Mouse (Mus musculus) T-helper 2 cell (primary cell): Measurements from ENCODE around the gene Nav2.

Experiments used
- in situ Hi-C: fragments of 300-600 bp; cut with MboI, MseI; formaldehyde crosslinking; loops from one replicate; pipeline ENCODE4 v1.15.1; 2025; ENCODE audit warnings: high pct_unique_total_duplicates

Nav2 gene

GRCm38 (mm10) chr7:48908521-48909341 lies at the start of gene Nav2:
TSS of gene Nav2 (plus strand) at chr7:48908716.
- in situ Hi-C loops = no loop called here

- in situ Hi-C loops = loop anchor here (25.0 kb wide), 1 partner anchor 928 kb away; the partner anchor contains the start of gene Prmt3
These were observed 49.2 kb upstream of the Nav2 start for GRCm38 (mm10) chr7:48859362-48859761.

DNA sequence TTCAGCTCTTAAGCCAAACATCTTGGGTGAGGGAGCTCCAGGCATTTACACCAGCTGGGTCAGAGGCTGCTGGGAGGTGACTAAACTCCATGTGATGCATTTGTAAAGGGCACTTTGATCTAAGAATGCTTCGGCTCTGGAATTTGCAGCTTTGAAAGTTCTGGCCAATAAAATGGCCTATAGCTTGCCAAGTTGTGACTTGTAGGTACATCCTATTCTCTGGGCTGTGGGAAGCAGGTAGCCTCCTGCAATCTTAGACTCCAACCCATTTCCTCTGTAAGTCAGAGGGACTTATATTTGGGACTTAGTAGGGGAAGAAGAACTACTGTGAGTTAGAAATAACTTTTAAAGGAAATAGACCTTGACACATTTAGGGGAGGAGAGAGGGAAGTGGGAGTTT lies 47.6 kb upstream of the Nav2 start:
- in situ Hi-C loops = loop anchor here (25.0 kb wide), 1 partner anchor 926 kb away; the partner anchor contains the start of gene Prmt3

- in situ Hi-C loops = loop anchor here (25.0 kb wide), 1 partner anchor 926 kb away; the partner anchor contains the start of gene Prmt3
These were observed 46.7 kb upstream of the Nav2 start for GRCm38 (mm10) chr7:48861796-48862195.

- in situ Hi-C loops = loop anchor here (25.0 kb wide), 1 partner anchor 923 kb away; the partner anchor contains the start of gene Prmt3
These were observed 44.3 kb upstream of the Nav2 start for GRCm38 (mm10) chr7:48864199-48864598.

GRCm38 (mm10) chr7:48864671-48865458 lies 43.7 kb upstream of the Nav2 start:
- in situ Hi-C loops = loop anchor here (25.0 kb wide), 1 partner anchor 922 kb away; the partner anchor contains the start of gene Prmt3

GRCm38 (mm10) chr7:48867576-48867975 lies 40.9 kb upstream of the Nav2 start:
- in situ Hi-C loops = loop anchor here (25.0 kb wide), 1 partner anchor 920 kb away; the partner anchor contains the start of gene Prmt3

GRCm38 (mm10) chr7:48870144-48870543 lies 38.4 kb upstream of the Nav2 start:
- in situ Hi-C loops = loop anchor here (10.0 to 25.0 kb wide), 2 partner anchors 55 to 917 kb away; partner anchors contain the start of gene Prmt3

- in situ Hi-C loops = loop anchor here (10.0 to 25.0 kb wide), 2 partner anchors 56 to 917 kb away; partner anchors contain the start of gene Prmt3
These were observed 37.8 kb upstream of the Nav2 start for GRCm38 (mm10) chr7:48870579-48871180.

DNA sequence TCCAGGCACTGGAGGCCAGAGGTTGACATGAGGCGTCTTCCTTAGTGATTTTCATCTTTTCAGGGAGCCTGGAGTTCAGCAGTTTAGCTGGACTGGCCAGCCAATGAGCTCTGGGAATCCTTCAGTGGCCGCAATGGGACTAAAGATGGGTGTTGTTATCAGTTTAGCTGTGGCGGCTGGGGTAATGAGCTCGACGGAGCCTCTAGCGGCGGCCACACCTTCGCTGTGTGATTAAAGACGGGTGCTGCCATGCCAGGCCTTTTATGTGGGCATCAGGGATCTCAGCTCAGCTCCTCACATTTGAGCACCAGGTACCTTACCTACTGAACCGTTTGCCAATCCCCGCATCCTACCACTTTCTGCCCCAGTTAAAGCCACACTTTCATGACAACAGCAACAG lies 37.2 kb upstream of the Nav2 start:
- in situ Hi-C loops = loop anchor here (10.0 to 25.0 kb wide), 2 partner anchors 56 to 916 kb away; partner anchors contain the start of gene Prmt3

GRCm38 (mm10) chr7:48875096-48875495 lies 33.4 kb upstream of the Nav2 start:
- in situ Hi-C loops = loop anchor here (10.0 kb wide), 1 partner anchor 60 kb away; no protein-coding TSS in a partner anchor

DNA sequence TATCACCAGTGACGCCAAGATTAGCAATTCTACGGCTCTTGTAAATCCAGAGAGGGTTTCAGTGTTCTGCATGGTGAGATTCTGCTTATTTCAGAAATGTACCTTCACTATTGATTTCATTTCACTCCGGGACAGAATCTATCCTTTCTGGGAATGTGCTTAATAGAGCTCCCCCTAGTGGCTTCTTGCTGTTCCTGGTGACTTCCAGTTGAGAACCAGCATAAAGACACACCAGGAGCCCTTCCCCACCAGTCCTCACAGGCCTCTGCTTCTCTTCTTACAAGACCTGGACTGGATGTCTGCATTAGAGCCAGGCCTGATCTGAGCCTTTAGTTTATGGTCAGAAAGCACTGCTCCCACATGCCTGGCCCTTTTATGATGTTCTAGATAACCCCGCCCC lies 32.0 kb upstream of the Nav2 start:
- in situ Hi-C loops = loop anchor here (10.0 kb wide), 1 partner anchor 62 kb away; no protein-coding TSS in a partner anchor

GRCm38 (mm10) chr7:48877786-48878390 lies 30.6 kb upstream of the Nav2 start:
- in situ Hi-C loops = loop anchor here (10.0 kb wide), 1 partner anchor 63 kb away; no protein-coding TSS in a partner anchor

GRCm38 (mm10) chr7:48879574-48879973 lies 28.9 kb upstream of the Nav2 start:
- in situ Hi-C loops = loop anchor here (10.0 kb wide), 1 partner anchor 65 kb away; no protein-coding TSS in a partner anchor

DNA sequence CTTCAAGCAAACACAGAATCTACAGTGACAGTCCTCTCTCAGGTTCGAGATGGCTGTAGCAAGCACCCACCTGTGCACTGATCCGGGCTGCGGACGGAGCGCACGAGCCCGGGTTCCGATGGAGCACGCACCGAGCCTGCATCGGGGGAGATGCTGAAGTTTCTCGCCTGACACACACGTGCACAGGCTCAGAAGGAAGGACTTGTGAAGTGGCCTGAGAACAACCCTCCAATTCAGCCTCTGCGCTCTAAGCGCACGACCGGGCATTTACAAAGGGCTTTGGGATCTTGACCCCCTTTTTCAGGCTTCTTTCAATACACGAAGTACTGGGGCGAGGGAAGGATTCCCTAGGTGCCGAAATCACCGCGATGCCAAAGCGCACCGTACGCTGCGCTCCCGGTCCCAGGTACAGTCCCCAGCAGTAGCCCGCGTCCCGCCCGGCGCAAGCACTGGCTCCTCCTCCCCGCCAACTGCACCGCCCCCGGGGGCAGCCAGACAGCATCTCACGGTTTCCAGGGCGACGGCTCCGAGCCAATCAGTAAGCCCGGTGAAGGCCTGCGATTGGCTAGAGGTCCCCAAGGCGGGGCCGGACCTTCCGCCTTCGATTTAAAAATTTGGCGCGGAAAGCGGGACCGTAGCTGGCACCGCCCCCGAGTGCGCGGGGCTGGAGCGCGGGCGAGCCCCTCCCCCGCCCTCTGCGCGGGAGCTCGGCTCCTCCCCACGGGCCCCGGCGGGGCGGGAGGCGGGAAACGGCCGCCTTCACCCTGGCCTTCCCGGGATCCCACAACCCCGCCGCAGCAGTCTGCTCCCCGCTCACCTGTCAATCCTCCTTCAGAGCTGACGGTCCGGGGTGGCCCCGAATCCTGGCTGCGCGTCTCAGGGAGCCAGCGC lies 27.7 kb upstream of the Nav2 start:
- in situ Hi-C loops = no loop called here

DNA sequence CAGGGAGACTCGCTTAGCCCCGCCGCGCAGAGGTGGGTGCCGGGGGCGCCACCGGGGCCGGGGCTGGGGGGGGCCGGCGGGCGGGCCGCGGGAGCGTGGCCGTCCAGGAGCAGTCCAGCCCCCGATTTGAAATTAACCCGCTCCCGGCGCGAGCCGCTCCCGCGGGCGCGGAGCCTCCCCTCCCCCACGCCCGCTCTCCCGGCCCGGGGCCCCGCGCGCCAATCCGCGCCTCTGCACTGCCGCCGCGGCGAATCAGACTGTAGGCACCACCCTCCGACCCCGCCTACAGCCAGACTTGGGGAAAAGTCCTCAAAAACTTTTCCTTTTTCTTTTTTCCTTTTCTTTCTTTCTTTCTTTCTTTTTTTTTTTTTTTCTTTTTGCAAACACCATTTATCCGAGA lies 27.0 kb upstream of the Nav2 start, which contains the start of gene E2f8:
Gene E2f8 (minus strand): TSS at position 111 of the 400 bp plus-strand sequence.
- in situ Hi-C loops = no loop called here

- in situ Hi-C loops = no loop called here
These were observed 26.4 kb upstream of the Nav2 start for GRCm38 (mm10) chr7:48881971-48882609.

DNA sequence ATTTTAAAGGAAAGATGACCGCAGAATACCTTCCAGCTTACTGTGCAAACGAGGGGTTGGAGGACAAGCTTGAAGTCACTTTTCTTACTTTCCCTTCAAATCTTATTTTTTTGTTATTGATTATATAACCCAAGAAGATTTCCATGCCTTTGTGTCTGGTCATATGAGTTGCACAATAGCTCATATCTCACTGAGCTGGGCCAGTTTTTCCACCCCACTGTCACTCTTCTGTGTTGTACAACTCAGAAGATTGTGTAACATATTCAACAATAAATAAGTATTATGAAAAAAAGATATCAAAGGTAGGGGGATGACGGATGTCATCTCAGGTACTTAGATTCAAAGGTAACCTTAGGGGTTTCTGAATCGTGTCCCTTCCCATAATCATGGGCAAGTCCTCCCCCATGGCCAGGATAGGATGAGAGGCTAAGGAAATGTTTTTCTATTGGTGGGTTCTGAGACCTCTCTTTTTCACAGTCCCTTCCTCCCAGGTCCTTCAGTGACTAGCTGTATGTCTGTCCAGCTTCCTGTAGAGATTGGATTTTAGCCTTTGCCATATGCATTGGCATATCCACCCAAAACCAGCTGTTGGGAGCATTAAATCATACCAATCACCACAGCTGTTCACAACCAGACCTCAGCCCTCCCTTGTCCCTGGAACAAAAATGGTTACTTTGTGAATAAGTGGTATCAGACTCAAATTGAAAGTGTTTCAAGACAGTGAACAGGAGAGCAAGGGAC lies 24.8 kb upstream of the Nav2 start:
- in situ Hi-C loops = no loop called here

DNA sequence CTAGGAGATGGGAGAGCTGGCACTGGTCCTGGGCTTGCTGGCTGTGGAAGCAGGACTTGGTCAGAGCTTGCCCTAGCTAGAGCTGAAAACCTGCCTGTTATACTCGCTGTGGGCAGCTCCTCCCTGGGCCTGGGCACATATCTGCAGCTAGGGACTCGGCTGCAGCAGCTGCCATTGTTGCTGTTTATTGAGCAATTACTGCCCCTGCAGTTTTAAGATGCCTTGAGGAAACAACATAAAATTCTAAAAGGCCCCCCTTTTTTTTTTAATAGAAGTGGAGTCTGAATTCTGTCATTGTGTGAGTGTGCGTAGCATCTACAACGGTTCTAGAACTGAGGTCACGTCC lies 24.3 kb upstream of the Nav2 start:
- in situ Hi-C loops = no loop called here
